Mouse (Mus musculus) layer of hippocampus, postnatal 25 days (tissue): ENCODE measurements around the gene Park7. TPM values are rescaled to one million over a fixed set of nuclear protein-coding genes. Genes with fewer than 3 reads are reported as not detected.
"Not testable (repeated sequence)": the region's sequence is repeated elsewhere in the genome, so short reads cannot be mapped to it uniquely, and the experiment has no call there.

Experiments
- DNase-seq, 2 experiments: peaks; one replicate each; pipeline ENCODE4 v3.0.0; 2022; ENCODE audit warnings: mixed read lengths in 2 of 2, low spot score in 1 of 2; ENCODE audit errors: extremely low spot score in 1 of 2
- total RNA-seq, 2 experiments: library from RNA; stranded (reverse); gene quantifications; 2 replicates each; pipeline ENCODE4 v1.2.3; 2021

Gene Park7
- total RNA-seq, 2 experiments from 2014 or later: 228 to 261 TPM

DNA sequence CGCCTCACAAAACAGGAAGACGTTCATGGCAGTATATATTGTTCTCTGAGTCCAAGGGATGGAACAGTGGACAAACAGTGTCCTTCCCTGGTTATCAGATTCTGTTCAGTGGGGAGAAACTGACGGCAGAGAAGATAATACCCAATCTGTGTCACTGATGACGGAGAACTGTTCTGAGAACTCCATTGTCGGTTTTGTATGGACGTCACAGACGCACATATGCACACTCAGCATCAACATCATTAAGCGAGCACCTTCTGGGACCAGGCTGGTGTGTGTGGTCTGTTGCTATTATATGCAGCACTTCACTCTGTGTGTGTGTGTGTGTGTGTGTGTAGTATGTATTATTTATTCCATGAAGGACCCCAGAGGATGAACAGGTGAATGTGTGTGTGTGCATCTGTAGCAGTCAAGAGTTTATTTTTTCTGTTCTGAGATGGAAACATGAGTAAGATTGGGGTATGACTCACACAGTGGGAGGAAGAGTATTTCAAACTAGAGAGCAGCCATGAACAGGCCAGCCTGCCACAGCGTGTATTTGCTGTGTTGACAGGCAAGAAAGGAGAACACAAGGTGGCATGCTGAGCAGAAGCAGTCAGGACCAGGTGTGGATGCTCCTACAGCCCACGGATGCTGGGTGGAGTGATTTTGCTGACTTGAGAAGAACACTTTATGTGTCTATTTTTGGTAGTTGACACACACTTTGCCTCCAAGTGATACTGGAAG lies 1.1 kb upstream of the Park7 start:
- DNase-seq: no peak

- DNase-seq: no peak
Measured at GRCm38 (mm10) chr4:150913743-150914142, 494 bp downstream of the Park7 start.

DNA sequence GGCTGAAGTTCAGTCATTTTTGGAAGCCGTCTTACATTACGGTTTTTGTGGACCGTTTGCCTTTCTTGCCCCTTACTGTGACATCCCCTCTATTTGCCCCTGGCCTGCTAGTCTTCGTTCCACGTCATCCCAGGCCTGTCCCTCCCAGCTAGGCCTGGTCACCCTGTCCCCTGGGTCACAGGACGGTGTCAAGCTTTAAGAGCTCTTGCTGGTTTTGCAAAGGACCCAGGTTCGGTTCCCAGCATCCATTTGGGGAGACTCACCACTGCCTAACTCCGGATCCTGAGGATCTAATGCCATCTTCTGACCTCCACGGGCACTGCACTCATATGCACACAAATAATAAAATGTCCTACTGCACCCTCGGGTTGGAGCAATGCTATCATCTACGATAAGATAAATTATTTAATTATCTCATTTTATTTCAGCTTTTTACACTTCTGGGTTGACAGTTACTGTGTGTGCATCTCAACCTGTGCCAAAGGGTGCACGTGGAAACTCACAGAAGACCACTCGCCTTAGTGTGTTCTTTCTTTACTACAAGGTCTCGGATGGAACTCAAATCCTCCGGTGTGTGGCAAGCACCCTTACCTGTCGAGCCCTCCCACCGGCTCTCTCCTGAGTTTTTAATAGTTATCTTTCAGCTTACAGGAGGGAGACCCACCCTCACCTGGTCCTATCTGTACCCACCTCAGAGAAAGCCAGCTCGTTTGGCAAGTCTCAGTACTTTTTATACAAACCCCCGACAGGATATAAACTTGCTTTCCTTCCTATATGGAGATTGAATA lies 3.9 kb downstream of the Park7 start:
- DNase-seq: no peak

DNA sequence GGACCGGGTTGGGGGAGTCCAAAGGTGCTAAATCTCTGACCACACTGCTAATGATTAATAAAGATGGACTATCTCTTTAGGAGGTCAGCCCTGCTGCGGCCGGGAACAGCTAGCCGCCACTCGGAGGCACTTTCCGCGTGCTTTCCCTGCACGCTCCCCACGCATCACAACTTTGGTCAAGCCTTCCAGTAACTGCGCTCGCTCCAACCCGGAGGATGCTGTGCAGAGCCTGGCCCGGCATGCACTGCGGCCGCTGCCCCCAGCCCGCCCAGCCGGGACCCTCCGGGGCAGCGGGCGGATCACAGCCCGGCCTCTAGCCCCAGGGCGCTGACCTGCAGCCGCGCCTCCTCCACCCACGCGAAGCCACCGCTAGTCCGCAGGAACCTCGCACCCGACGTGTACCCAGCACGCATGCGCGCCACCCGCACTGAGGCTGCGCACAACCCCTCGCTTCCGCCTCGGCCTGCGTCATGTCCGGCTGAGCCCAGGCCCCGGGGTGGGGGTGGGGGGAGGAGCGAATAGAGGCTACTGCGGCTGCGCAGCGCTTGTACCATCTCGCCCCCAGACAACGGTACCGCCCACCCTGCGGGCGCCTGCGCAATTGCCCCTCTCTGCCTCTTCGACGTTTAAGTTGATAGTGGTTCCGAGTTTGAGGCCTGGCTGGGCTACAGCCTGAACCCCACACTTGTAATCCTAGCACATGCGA lies 4.6 kb downstream of the Park7 start:
- DNase-seq: peak; percentile 99

DNA sequence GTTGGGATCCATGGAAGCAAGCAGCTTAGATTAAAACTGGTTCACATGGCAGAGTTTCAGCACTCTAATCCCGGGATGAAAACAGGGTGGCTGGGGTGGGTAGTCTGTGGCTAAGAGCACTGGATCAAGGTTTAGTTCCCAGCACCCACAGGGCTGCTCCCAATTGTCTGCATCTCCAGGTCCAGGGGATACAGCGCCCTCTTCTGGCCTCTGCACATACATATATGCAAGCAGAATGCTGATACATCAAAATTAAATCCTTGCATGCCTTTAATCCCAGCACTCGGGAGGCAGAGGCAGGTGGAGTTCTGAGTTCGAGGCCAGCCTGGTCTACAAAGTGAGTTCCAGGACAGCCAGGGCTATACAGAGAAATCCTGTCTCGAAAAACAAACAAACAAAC lies 5.7 kb downstream of the Park7 start:
- not testable (repeated sequence) for DNase-seq

DNA sequence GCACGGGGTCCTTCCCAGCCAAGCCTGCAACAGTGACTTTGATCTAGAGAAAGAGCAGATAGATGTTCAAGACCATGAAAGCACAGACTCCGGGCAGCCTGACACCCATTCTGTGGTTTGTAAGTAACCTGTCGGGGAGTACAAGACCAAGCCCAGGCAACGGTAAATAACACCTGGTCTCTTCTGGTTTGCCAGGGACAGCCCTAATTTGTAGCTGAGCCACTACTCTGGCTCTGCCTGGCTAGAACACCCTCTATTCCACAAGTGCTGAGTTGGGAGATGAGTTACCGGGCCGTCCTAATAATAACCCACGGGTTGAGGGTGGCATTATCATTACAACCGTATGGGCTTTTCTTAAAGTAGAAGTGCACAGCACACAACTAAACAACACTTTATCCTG lies 7.1 kb downstream of the Park7 start:
- no peak for DNase-seq

- DNase-seq: no peak
Measured at GRCm38 (mm10) chr4:150903091-150903742, 11.0 kb downstream of the Park7 start.

GRCm38 (mm10) chr4:150902062-150902461 lies 12.2 kb downstream of the Park7 start:
- no peak for DNase-seq

- peak; percentile 67 to 84 for DNase-seq
Measured at GRCm38 (mm10) chr4:150901651-150902050, 12.6 kb downstream of the Park7 start.

DNA sequence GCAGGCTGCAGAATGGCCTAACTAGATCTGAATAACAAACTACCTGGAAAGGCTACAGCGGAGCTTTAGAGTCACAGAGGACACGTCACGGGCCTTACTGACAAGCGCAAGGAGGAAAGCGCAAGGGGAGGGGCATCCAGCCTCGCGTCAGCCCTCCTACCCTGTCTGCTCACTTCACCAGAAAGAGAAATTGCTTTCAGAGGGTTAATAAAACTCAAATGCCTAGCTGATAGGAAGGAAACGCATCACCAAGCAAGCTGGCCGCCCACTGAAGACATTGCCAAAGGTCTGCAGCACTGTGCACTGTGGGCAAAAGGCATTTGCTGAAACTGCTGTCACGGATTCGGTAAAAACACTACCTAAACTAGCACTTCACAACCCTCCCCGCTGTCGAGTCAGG lies 13.8 kb downstream of the Park7 start:
- DNase-seq: no peak

DNA sequence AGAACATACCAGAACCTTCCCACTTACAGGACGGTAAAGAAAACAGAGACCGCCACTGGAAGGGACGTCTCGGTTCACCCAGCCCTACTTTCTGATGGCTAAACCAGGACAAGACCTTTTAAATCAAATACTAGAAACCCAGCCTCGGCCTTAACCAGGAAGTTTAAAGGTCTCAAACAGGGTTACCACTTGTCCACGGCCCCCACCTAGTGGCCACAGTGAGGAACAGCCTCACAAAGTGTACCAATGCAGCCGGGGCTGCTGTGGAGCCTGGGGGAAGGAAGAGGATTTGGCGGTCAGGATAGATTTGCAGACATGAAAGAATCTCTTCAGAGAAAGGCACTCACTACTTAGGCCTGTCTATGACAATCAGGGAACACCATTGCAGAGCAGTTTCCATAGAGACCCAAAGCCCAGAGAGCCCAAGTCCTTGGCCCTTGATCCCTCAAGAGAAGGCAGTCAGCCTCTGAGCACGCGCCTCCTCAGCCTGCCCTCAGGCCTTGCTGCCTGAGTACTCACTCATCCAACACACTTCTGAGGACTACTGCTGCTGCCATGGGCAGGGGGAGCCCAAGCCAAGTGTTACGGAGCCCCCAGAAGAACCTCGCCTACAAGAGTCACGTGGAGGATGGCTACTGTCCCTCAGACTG lies 15.4 kb downstream of the Park7 start:
- peak; percentile 42 to 60 for DNase-seq

DNA sequence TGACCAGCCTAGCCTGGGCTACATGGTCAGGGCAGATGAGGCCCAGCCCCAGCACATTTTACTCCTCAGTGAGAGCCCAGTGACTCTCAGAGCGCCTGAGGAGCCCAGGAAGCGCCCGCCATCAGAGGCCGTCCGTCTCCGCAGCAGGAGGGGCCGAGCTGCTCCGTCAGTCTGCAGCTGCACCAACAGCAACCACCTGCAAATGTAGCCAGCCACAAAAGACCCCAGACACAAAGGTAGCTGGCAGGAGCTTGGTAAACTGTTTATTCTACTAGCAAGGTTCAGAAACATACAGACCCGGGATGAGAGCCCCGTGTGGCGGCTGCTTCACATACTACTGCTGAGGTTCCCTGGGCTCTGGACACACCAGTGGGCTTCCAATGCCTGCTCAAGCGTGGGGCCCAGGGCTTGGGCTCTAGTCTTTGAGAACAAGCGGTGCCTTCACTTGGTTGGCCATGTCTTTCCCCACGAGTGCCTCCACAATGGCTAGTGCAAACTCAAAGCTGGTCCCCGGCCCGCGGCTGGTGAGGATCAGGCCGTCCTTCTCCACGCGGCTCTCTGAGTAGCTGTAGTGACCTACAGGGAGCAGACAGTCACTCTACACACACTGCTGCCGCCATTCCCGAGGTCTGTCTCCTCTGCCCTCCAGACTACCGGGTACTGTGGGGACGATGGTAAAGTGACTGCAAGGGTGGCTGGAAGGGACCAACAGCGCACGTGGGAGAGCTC lies 17.2 kb downstream of the Park7 start:
- DNase-seq: no peak

- DNase-seq: no peak
Measured at GRCm38 (mm10) chr4:150894718-150895501, 19.3 kb downstream of the Park7 start.

DNA sequence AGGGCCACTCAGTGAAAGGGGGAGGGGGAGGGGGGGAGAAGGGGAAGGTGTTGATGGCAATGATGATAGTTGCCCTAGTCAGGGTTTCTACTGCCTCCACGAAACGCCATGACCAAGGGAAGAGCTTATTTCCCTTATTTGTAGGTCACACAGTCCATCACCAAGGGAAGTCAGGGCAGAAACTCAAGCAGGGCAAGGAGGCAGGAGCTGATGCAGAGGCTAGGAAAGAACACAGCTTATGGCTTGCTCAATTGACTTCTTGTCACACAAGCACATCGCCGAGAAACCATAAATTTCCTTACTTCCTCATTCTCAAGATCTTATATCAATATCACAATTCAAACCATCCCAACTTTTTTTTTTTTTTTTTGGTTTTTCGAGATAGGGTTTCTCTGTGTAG lies 22.9 kb downstream of the Park7 start:
- DNase-seq: no peak

DNA sequence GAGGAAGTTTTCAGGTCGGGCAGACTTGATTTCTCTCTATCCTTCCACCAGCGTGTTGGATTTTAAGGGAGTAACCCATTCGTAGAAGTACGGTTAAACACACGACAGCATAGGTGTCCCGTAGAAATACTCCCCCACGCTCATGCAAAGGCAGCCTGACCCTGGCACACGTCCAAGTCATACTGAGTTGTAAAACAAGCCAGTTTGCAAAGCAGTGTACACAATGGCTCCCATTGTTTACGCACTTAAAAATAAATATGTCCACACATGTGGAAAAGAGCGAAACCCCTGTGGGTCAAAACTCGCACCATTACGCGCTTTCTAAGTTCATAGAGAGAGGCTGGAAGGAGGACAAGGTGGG lies 24.3 kb downstream of the Park7 start:
- DNase-seq: no peak

DNA sequence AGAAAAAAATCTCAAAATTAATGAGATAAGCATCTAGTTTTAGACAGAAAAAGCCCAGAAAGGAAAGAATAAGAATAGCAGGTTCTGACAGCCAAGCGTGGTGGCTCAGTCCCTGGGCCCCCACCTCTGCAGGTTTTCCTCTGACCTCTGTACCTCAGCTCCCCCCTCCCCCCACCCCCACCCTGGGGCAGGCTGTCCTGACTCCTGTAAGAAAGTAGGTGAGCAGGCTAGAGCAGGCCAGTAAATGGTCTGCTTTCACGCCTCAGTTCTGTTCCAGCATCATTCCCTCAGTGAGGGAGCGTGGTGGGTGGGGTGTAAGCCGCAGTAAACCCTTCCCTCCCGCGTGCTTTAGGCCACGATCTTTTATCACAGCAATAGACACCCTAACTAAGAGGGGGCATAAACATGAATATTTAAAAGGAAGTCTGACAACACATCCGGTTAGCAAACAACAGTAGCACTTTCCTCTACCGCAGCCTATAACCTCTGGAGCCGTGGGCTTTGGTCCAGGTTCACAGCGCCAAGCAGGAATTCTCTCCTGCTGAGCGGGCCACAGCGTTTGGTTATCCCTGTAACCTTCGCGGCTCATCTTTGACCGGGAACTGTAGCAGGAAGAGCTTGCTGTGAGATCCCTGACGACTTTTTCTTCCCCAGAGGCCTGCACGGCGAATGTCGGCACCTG lies 24.8 kb downstream of the Park7 start:
- no peak for DNase-seq

GRCm38 (mm10) chr4:150888492-150888891 lies 25.7 kb downstream of the Park7 start:
- DNase-seq: no peak

GRCm38 (mm10) chr4:150887903-150888302 lies 26.3 kb downstream of the Park7 start:
- no peak for DNase-seq
